Mouse (Mus musculus): ENCODE data around the gene Ubash3b. TPM values are rescaled to one million over a fixed set of nuclear protein-coding genes. Genes with fewer than 3 reads are reported as not detected.

Gene Ubash3b
- total RNA-seq, 2 experiments from 2014 or later, result 3.4 to 11.4 TPM

- no peak for ATAC-seq (replicated peaks; ENCODE audit: low FRiP score, poor library complexity, severe bottlenecking)
Measured at GRCm38 (mm10) chr9:41170026-41170425, 8.5 kb upstream of the Ubash3b start.

DNA sequence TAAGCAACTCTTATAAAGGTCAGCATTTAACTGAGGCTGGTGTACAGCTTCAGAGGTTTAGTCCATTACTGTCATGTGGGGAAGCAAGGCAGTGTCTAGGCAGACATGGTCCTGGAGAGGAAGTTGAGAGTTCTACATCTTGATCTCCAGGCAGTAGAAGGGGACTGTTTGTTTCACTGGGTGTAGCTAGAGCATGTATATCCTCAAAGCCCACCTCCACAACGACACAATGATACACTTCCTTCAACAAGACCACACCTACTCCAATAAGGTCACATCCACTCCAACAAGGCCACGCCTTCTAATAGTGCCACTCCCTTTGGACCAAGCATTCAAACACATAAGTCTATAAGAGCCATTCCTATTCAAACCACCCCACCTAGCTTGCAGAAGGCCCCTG, 7.2 kb upstream of the Ubash3b start:
- ATAC-seq (replicated peaks; ENCODE audit: low FRiP score, poor library complexity, severe bottlenecking), result no peak

- no peak for ATAC-seq (replicated peaks; ENCODE audit: low FRiP score, poor library complexity, severe bottlenecking)
Measured at GRCm38 (mm10) chr9:41168206-41168605, 6.7 kb upstream of the Ubash3b start.

DNA sequence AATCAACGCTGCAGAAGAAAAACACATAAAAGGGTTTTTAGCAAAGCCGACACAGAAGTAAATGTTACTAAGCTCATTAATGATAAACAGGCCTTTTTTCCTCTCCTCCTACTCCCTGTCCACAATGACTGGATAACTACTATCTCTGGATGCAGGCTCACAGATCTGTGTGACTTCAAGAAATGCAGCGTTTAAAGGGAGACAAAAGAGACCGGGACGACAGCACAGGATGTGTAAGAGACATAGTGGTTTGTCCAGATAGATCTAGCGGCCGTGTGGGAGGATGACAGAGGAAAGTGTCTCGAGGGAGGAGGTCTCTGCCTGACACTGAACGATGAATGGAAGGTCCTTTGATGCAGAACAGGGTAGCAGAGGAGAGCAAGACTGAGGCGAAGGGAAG, 5.4 kb upstream of the Ubash3b start:
- peak; percentile 26; the same call in 1 of the 2 replicates for ATAC-seq (replicated peaks; ENCODE audit: low FRiP score, poor library complexity, severe bottlenecking)

DNA sequence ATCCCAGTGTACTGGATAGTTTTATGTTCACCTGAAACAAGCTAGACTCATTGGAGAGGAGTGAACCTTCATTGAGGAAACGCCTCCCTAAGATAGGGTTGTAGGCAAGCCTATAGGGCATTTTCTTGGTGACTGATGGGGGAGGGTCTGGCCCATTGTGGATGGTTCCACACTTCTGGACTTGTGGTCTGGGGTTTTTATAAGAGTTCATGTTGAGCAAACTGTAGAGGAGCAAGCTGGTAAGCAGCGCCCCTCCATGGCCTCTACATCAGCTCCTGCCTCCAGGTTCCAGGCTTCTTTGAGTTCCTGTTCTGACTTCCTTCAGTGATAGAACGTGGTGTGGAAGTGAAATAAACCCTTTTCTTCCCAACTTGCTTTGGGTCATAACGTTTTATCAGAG, 866 bp upstream of the Ubash3b start:
- no peak for ATAC-seq (replicated peaks; ENCODE audit: low FRiP score, poor library complexity, severe bottlenecking)

GRCm38 (mm10) chr9:41160536-41161176, 841 bp downstream of the Ubash3b start:
- no peak for ATAC-seq (replicated peaks; ENCODE audit: low FRiP score, poor library complexity, severe bottlenecking)

GRCm38 (mm10) chr9:41159223-41159622, 2.3 kb downstream of the Ubash3b start:
- no peak for ATAC-seq (replicated peaks; ENCODE audit: low FRiP score, poor library complexity, severe bottlenecking)

DNA sequence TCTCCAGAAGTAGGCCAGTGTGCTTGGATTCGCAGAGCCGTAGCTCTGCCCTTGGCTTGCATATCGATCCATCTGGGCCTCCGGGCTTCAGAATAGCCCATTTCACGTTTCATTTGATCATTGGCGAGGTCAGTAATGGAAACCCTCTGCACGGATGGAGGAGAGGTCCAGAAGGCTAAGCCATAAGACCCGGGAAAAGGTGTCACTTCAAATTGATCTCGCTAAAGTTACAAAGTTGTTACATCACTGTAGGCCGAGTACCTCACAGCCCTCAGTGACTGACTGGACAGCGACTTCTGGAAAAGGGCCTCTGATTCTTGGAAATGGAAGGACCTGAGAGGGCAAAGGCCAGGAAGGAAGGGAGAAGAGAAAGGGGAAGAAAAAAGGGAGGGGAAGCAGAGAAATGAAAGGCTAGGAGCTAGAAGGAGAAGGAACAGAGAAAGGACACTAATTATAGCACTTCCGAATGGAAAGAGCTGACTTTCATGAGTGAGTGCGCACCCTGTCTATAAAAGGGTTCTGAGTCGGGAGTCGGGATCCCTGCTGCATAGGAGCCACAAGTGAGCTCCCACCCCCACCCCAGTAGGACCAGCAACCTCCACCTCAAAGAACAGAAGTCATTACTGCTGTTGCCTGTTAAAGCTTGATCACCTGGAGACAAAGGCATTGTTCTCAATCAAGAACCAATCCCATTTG, 3.5 kb downstream of the Ubash3b start:
- ATAC-seq (replicated peaks; ENCODE audit: low FRiP score, poor library complexity, severe bottlenecking), result no peak

- peak; percentile 71 for ATAC-seq (replicated peaks; ENCODE audit: low FRiP score, poor library complexity, severe bottlenecking)
Measured at GRCm38 (mm10) chr9:41157020-41157871, 4.3 kb downstream of the Ubash3b start.

- ATAC-seq (replicated peaks; ENCODE audit: low FRiP score, poor library complexity, severe bottlenecking), result no peak
Measured at GRCm38 (mm10) chr9:41156720-41157019, 4.8 kb downstream of the Ubash3b start.

- no peak for ATAC-seq (replicated peaks; ENCODE audit: low FRiP score, poor library complexity, severe bottlenecking)
Measured at GRCm38 (mm10) chr9:41156006-41156719, 5.3 kb downstream of the Ubash3b start.

DNA sequence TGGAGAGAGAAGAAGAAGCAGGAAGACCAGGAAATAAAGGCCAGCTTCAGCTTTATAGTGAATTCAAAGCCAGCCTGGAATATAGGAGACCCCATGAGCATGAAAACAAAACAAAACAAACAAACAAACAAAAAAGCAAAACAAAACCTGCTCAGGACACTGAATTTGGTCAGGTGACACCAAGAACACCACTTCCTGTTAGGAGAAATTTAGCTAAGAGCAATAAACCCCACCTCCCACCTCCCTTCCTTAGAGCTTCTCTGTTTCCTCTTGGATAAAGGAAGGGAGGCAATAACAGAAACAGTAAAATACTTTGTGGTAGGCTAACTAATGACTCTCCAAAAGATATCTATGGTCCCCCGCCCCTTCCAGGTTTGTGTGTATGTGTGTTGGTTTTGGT, 7.5 kb downstream of the Ubash3b start:
- no peak for ATAC-seq (replicated peaks; ENCODE audit: low FRiP score, poor library complexity, severe bottlenecking)

DNA sequence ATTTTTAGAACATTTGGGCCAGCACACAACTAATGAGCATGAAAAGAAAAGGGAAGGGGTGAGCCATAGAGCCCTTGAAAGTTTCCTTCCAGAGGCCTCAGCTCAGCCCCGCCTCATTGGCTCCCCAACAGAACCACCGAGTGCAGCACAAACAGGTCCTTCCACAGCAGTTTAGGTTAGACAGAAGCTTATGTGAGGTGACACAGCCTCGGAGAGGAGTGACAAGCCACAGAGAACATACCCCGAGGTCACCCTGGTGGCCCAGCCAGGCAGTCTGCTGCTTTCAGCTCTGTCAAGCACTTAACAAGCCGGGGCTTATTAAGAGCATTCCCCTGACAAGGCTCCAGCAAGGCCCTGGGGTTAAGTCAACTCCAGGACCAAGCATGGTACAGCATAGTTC, 8.4 kb downstream of the Ubash3b start:
- ATAC-seq (replicated peaks; ENCODE audit: low FRiP score, poor library complexity, severe bottlenecking), result no peak

DNA sequence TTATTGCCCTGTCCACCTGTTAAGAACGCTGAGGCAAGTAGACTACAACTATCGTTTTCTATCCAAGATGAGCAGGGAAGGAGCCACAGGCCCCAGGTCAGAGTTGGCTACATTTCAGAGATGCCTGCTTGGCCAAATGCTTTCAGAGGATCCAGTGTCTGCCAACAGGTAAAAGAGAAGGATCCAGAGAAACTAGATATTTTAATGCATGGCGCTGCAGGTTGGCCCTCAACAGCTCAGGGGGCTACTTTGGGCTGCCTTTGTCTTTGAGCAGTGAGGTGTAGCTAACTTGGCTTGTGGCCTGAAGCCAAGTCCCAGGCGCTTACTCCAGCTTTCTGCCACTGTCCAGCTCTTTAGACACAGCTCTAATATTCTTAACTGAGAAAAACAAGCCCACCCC, 10.0 kb downstream of the Ubash3b start:
- no peak for ATAC-seq (replicated peaks; ENCODE audit: low FRiP score, poor library complexity, severe bottlenecking)

DNA sequence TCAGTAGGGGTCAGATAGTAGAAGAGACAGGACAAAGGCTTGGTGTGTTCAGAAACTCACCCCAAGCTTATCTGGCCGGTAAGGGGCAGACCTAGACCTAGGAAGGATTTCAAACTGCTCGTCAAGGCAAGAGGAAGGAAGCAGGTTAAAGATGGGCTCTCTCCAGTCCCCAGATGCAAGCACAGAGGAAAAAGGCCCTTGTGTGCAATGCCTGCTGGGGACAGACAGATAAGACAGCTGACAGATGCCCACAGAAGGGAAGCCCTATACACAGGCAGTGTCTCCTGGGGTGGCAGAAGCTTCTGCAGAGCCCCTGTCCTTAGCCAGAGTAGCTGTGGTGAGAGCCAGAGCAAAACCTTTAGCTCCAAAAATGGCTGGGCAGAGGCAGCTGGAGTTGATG, 11.6 kb downstream of the Ubash3b start:
- ATAC-seq (replicated peaks; ENCODE audit: low FRiP score, poor library complexity, severe bottlenecking), result peak; percentile 43; the same call in 1 of the 2 replicates

DNA sequence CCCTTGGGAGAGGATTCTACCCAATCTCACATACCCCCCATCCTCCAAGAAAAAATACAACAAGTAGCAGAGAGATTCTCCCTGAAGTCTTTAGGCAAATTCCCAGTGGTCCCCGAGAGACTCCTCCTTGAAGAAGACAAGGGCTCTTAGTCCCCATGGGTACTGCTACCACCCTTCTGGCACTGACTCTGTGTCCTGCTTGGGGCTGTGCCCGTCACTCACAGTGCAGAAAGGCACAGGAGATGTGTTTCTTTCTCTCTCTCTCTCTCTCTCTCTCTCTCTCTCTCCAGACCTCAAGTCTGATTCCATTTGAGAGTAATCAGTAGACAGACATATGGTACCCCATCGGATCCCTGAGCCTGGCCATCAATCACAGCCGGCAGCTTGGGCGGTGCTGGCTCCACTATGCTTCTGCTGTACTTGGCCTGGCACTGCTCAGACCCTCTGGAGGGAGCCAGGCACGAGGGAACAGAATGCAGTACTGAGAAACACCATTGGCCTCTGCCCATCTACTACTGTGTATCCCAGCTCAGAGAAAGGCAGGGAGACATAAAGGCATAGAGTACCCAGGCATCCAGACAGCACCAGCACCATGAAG, 12.3 kb downstream of the Ubash3b start:
- ATAC-seq (replicated peaks; ENCODE audit: low FRiP score, poor library complexity, severe bottlenecking), result no peak

- no peak for ATAC-seq (replicated peaks; ENCODE audit: low FRiP score, poor library complexity, severe bottlenecking)
Measured at GRCm38 (mm10) chr9:41148600-41148999, 12.9 kb downstream of the Ubash3b start.

DNA sequence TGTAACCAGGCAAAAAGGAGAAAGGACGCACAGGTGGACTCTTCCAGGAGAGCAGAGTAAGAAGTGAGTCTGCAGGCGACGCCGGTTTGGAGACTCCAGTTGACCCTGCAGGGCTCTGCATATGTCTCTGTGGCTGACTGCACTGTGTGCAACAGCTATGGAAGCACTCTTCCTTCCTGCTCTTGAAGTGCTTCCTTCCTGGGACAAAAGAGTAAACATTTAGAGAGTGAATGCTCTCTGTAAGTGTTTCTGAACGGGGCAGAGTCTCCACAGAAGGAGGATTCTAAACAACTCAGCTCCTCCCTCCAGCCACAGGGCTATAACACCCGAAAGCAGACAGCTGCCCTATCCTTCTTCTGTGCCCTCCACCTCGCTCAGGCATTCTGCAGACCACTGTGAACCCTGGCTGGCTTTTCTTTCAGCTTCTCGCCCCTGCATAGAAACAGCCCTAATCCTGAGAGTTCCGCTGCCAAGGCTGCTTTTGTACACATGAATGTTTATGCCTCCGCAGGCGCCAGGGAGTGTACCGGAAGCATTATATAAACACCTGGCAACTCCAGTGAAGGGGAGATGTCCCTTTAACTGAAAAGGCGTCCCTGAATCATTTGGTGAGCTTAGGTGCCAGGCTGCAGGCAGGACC, 14.2 kb downstream of the Ubash3b start:
- ATAC-seq (replicated peaks; ENCODE audit: low FRiP score, poor library complexity, severe bottlenecking), result 0 out of 2 replicates have a peak, but pooled peaks have one; percentile 26

GRCm38 (mm10) chr9:41143825-41144224, 17.7 kb downstream of the Ubash3b start:
- no peak for ATAC-seq (replicated peaks; ENCODE audit: low FRiP score, poor library complexity, severe bottlenecking)

Measured in erythroid progenitor cell, adult 5-6 weeks (primary cell).